Mouse (Mus musculus) stomach, postnatal 0 days (tissue): ENCODE data around the gene Nup37.

ENCODE experiments used
- CTCF ChIP-seq: IDR thresholded peaks from 2 replicates; pipeline ENCODE4 v1.5.1; 2016; ENCODE audit warnings: antibody characterized with exemption, low read depth, mild to moderate bottlenecking, moderate library complexity
- EP300 ChIP-seq: optimal IDR thresholded peaks from 2 replicates; pipeline ENCODE3; 2016; ENCODE audit warnings: antibody characterized with exemption

- TF ChIP-seq CTCF = no peak
- TF ChIP-seq EP300 = no peak
Observed at GRCm38 (mm10) chr10:88167438-88168077, 20.8 kb downstream of the Nup37 start.
